8 mouse cellular contexts compared by ENCODE assay signal in the genomic region with DNA sequence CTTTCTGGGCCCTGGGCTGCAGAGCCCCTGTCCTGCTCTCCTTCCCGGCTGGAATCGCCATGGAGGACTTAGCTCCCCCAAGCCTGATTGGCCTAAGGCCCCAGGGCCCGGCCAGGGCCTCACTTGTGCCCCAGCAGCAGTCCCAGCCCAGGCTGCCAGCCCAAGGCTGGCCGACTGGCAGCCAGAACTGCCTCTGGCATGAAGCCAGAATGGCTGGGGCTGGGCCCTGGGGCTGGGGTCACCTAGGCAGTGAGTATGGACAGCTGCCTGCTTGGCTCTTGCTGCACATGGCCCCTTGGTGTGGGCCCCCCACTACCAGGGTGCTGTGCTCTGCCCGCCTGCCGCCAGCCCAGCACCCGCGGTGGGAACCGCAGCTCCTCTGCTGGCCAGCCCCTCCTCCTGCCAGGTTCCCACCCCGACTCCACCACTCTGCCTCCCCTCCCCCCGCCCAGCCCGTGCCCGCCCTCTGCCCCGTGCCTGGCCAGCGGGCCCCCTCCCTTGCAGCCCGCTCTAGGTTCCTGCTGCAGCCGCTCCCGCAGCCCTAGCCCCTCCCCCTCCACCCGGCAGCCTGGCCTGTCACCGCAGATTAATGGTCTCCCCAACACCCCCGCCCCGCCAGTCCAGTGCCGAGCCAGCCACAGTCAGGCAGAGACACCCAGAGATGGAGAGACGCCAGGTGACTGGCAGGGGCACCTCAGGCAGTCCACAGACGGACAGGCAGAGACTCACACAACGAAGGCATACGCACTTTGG. TPM values are rescaled to one million over a fixed set of nuclear protein-coding genes. Genes with fewer than 3 reads are reported as not detected.
DNase-seq lines count a peak whose midpoint lies in the region; ATAC-seq and TF ChIP-seq lines count a peak whose summit lies in the region.

No protein-coding gene starts in this region.

- intact Hi-C loops in gastrocnemius, adult 2 months (cut with DNase I): no loop called here

- ATAC-seq in hindbrain, embryonic 12.5 days (ENCODE audit: low FRiP score): peak; percentile 88
- ATAC-seq in limb, embryonic 15.5 days (ENCODE audit: insufficient number of reproducible peaks, low FRiP score, low TSS enrichment, low read depth): peak; percentile 57
- peak; percentile 80 for ATAC-seq in midbrain, postnatal 0 days (ENCODE audit: low FRiP score)

- no peak for TF ChIP-seq CTCF in gastrocnemius, adult 2 months (IDR thresholded peaks at IDR 0.05)
- no peak for TF ChIP-seq CTCF in midbrain, postnatal 0 days (IDR thresholded peaks at IDR 0.05)

- peaks cover 14% of the 10 kb centered on the region; the same call in 1 of the 2 replicates for H3K27me3 ChIP-seq in hindbrain, embryonic 12.5 days
- peaks cover 20% of the 10 kb centered on the region for H3K27me3 ChIP-seq in limb, embryonic 15.5 days
- H3K27me3 ChIP-seq in midbrain, postnatal 0 days (ENCODE audit: insufficient read depth, low read length): no peaks in the 10 kb centered on the region

- H3K4me3 ChIP-seq in gastrocnemius, adult 2 months: peak overlapping the region; percentile 73
- peak overlapping the region; percentile 25 for H3K4me3 ChIP-seq in hindbrain, embryonic 12.5 days
- H3K4me3 ChIP-seq in limb, embryonic 15.5 days: peak overlapping the region; percentile 24
- no peak overlapping the region for H3K4me3 ChIP-seq in midbrain, postnatal 0 days (ENCODE audit: low read depth, low read length)

- no peaks in the 10 kb centered on the region for H3K9me3 ChIP-seq in hindbrain, embryonic 12.5 days (replicated peaks)
- no peaks in the 10 kb centered on the region for H3K9me3 ChIP-seq in limb, embryonic 15.5 days
- no peaks in the 10 kb centered on the region for H3K9me3 ChIP-seq in midbrain, postnatal 0 days (ENCODE audit: low read length)

- DNase-seq in ZHBTc4 (ENCODE audit: low read depth, low spot score): peak; percentile 35
- peak; percentile 81 for DNase-seq in cerebellum, adult 9-11 months
- DNase-seq in gastrocnemius, adult 2 months: peak; percentile 89
- peak; percentile 78 for DNase-seq in midbrain, postnatal 0 days (ENCODE audit: low spot score)
- no peak for DNase-seq in layer of hippocampus, adult 8-10 months (ENCODE audit: low spot score in 2 of 2)
- no peak for DNase-seq in layer of hippocampus, postnatal 25 days (ENCODE audit: extremely low spot score in 1 of 2, low spot score in 1 of 2)

- H3K27ac ChIP-seq in gastrocnemius, adult 2 months: peak overlapping the region; percentile 76
- peak overlapping the region; percentile 90 for H3K27ac ChIP-seq in hindbrain, embryonic 12.5 days
- peak overlapping the region; percentile 48 for H3K27ac ChIP-seq in limb, embryonic 15.5 days
- H3K27ac ChIP-seq in midbrain, postnatal 0 days (ENCODE audit: low read depth, low read length): peak overlapping the region; percentile 3; the same call in 1 of the 2 replicates

- H3K9ac ChIP-seq in hindbrain, embryonic 12.5 days: peak overlapping the region; percentile 65
- H3K9ac ChIP-seq in limb, embryonic 15.5 days: 0 out of 2 replicates have a peak overlapping the region, but pooled peaks have one; percentile 31
- peak overlapping the region; percentile 29; the same call in 1 of the 2 replicates for H3K9ac ChIP-seq in midbrain, postnatal 0 days (replicated peaks; ENCODE audit: low read length, poor library complexity, severe bottlenecking)

- WGBS in hindbrain, embryonic 12.5 days: 3% methylated on average over 27 of the region's 27 CpGs
- WGBS in limb, embryonic 15.5 days: 3% methylated on average over 27 of the region's 27 CpGs
- 9% methylated on average over 26 of the region's 27 CpGs for WGBS in midbrain, postnatal 0 days

- H3K4me2 ChIP-seq in hindbrain, embryonic 12.5 days (replicated peaks): peak overlapping the region; percentile 66
- H3K4me2 ChIP-seq in limb, embryonic 15.5 days: peak overlapping the region; percentile 54
- peak overlapping the region; percentile 43 for H3K4me2 ChIP-seq in midbrain, postnatal 0 days (ENCODE audit: low read depth, low read length, poor library complexity, severe bottlenecking)

- H3K36me3 ChIP-seq in hindbrain, embryonic 12.5 days: peaks cover 29% of the 10 kb centered on the region
- no peaks in the 10 kb centered on the region for H3K36me3 ChIP-seq in limb, embryonic 15.5 days
- peaks cover 46% of the 10 kb centered on the region for H3K36me3 ChIP-seq in midbrain, postnatal 0 days (ENCODE audit: insufficient read depth, low read length)

- H3K4me1 ChIP-seq in hindbrain, embryonic 12.5 days: peaks cover 26% of the 10 kb centered on the region
- H3K4me1 ChIP-seq in limb, embryonic 15.5 days: peaks cover 37% of the 10 kb centered on the region
- H3K4me1 ChIP-seq in midbrain, postnatal 0 days (ENCODE audit: insufficient read depth, low read length): peaks cover 9% of the 10 kb centered on the region; the same call in 1 of the 2 replicates

RNA-seq across cellular contexts. Expression of a gene that starts 22.0 kb away (rescaled TPM):
- total RNA-seq in gastrocnemius, adult 2 months (2021): 1 to 10 TPM; 1.4 to 2.2 TPM
- polyA plus RNA-seq in hindbrain, embryonic 12.5 days (2016; fragmentation: Nextera tagmentation; extraction: Ambion mirVana): 14.6 and 17.4 TPM in 2 replicates
- 3.5 and 4.9 TPM in 2 replicates for polyA plus RNA-seq in limb, embryonic 15.5 days (2015; fragmentation: Nextera tagmentation; extraction: Ambion mirVana)
- total RNA-seq in midbrain, postnatal 0 days (2014; rRNA removed): 46.9 and 60.2 TPM in 2 replicates
- polyA plus RNA-seq in midbrain, postnatal 0 days (2015; fragmentation: Nextera tagmentation; extraction: Ambion mirVana): 10.1 and 11.1 TPM in 2 replicates
- total RNA-seq in layer of hippocampus, adult 8-10 months (2022): 10 to 100 TPM; 20.4 to 26.8 (median 21.9) TPM
- total RNA-seq in layer of hippocampus, postnatal 25 days (2021): 10 to 100 TPM; 20.1 to 21.9 TPM

RNA-seq across cellular contexts. Expression of a gene that starts 35.2 kb away (rescaled TPM):
- 1 to 10 TPM; 5.0 to 7.1 TPM for total RNA-seq in gastrocnemius, adult 2 months (2021)
- 8.8 and 9.0 TPM in 2 replicates for polyA plus RNA-seq in hindbrain, embryonic 12.5 days (2016; fragmentation: Nextera tagmentation; extraction: Ambion mirVana)
- polyA plus RNA-seq in limb, embryonic 15.5 days (2015; fragmentation: Nextera tagmentation; extraction: Ambion mirVana): 7.5 and 8.0 TPM in 2 replicates
- total RNA-seq in midbrain, postnatal 0 days (2014; rRNA removed): 11.0 and 14.2 TPM in 2 replicates
- 7.0 and 7.5 TPM in 2 replicates for polyA plus RNA-seq in midbrain, postnatal 0 days (2015; fragmentation: Nextera tagmentation; extraction: Ambion mirVana)
- total RNA-seq in layer of hippocampus, adult 8-10 months (2022): 1 to 10 TPM; 6.6 to 9.0 (median 7.6) TPM
- 1 to 10 TPM; 6.7 to 8.4 TPM for total RNA-seq in layer of hippocampus, postnatal 25 days (2021)

Comparison
In these comparisons a context has a peak if more than half of its experiments do, and no peak if none do; other contexts are left out.
1. DNase-seq: peak in ZHBTc4 (single experiment), cerebellum, adult 9-11 months (single experiment), gastrocnemius, adult 2 months (single experiment) and midbrain, postnatal 0 days (single experiment); none in layer of hippocampus, adult 8-10 months (0 of 2) and layer of hippocampus, postnatal 25 days (0 of 2).
2. H3K27ac ChIP-seq: peak in every context shown above with its lines; median percentile 90 in hindbrain, embryonic 12.5 days; 76 in gastrocnemius, adult 2 months; 48 in limb, embryonic 15.5 days; 3 in midbrain, postnatal 0 days.
3. RNA of a gene that starts 22.0 kb away (total RNA-seq): 46.9 to 60.2 TPM in midbrain, postnatal 0 days, 20.4 to 26.8 TPM in layer of hippocampus, adult 8-10 months and 20.1 to 21.9 TPM in layer of hippocampus, postnatal 25 days; 1.4 to 2.2 TPM in gastrocnemius, adult 2 months; every median in the first group is over 4 times any median in the second.
4. Peak in every context shown above with its lines, with median percentiles within 50 percentile points of each other: ATAC-seq, H3K4me2 ChIP-seq and H3K9ac ChIP-seq.